Mouse (Mus musculus) CH12.LX (cell line): Measurements from ENCODE around the gene Ppp1r8. TPM values are rescaled to one million over a fixed set of nuclear protein-coding genes. Genes with fewer than 3 reads are reported as not detected.

ENCODE experiments used
- DNase-seq: peaks from one replicate; pipeline ENCODE4 v3.0.0-alpha.2; 2013; ENCODE audit errors: extremely low read depth
- H3K27ac ChIP-seq: 2 replicates; pipeline ENCODE4 v1.5.1; 2012; ENCODE audit warnings: low read depth, mild to moderate bottlenecking, control low read depth, moderate library complexity; ENCODE audit not compliant: insufficient read depth
- H3K27me3 ChIP-seq: replicated peaks from 2 replicates; pipeline ENCODE3; 2012; ENCODE audit warnings: inconsistent platforms
- H3K36me3 ChIP-seq, 2 experiments: replicated peaks in 1 of 2; 2 replicates each; pipeline versions ENCODE3 to v1.6.1; 2012; ENCODE audit warnings: inconsistent platforms in 1 of 2, low read length in 1 of 2, mild to moderate bottlenecking in 1 of 2, mixed read lengths in 1 of 2, moderate library complexity in 1 of 2; ENCODE audit not compliant: control insufficient read depth in 1 of 2, insufficient read depth in 1 of 2
- H3K4me1 ChIP-seq, 2 experiments: 2 replicates each; pipeline ENCODE4 v1.6.1; 2012; ENCODE audit warnings: inconsistent platforms in 1 of 2, moderate library complexity in 1 of 2; ENCODE audit not compliant: insufficient read depth in 2 of 2, control insufficient read depth in 1 of 2
- H3K4me2 ChIP-seq: 2 replicates; pipeline ENCODE4 v1.6.1; 2012; ENCODE audit warnings: low read depth, mild to moderate bottlenecking, control low read depth; ENCODE audit not compliant: poor library complexity, insufficient read depth, severe bottlenecking
- H3K4me3 ChIP-seq, 3 experiments: fragments of 150-350 bp in 1 of 3; sonication (generic) in 1 of 3; replicated peaks in 1 of 3; 2 replicates each; pipeline versions ENCODE3 to v1.5.1; 2011 to 2012; ENCODE audit warnings: low read depth in 2 of 3, low read length in 2 of 3, mild to moderate bottlenecking in 2 of 3, moderate library complexity in 2 of 3, control low read depth in 1 of 3, improper control_type of control experiment in 1 of 3, inconsistent platforms in 1 of 3, mixed read lengths in 1 of 3; ENCODE audit not compliant: poor library complexity in 1 of 3
- H3K79me2 ChIP-seq: replicated peaks from 2 replicates; pipeline ENCODE4 v1.6.1; 2012; ENCODE audit warnings: mild to moderate bottlenecking, moderate library complexity; ENCODE audit not compliant: control insufficient read depth, poor library complexity, insufficient read depth, severe bottlenecking; ENCODE audit errors: extremely low read depth
- H3K9ac ChIP-seq: 2 replicates; pipeline ENCODE4 v1.6.1; 2012; ENCODE audit warnings: low read depth, mild to moderate bottlenecking, control low read depth, moderate library complexity; ENCODE audit not compliant: insufficient read depth
- H3K9me3 ChIP-seq: replicated peaks from 2 replicates; pipeline ENCODE3; 2012; ENCODE audit warnings: low read length, inconsistent platforms, mixed read lengths
- BHLHE40 ChIP-seq: IDR thresholded peaks from 2 replicates; pipeline ENCODE4 v1.6.1; 2011; ENCODE audit warnings: mild to moderate bottlenecking, low read depth, low read length, improper control_type of control experiment
- CHD1 ChIP-seq: IDR thresholded peaks from 2 replicates; pipeline ENCODE4 v1.6.1; 2012; ENCODE audit warnings: low read depth, low read length, improper control_type of control experiment, inconsistent platforms
- CHD2 ChIP-seq: IDR thresholded peaks from 2 replicates; pipeline ENCODE4 v1.6.1; 2011; ENCODE audit warnings: low read length, improper control_type of control experiment
- CTCF ChIP-seq, 2 experiments: IDR thresholded peaks in 1 of 2; conservative IDR thresholded peaks in 1 of 2; 2 replicates each; pipeline ENCODE4 v1.5.1; 2011 to 2012; ENCODE audit warnings: low read depth in 2 of 2, low read length in 2 of 2, improper control_type of control experiment in 1 of 2, inconsistent platforms in 1 of 2, mild to moderate bottlenecking in 1 of 2, moderate library complexity in 1 of 2
- E2F4 ChIP-seq: IDR thresholded peaks from 2 replicates; pipeline ENCODE4 v1.6.1; 2011; ENCODE audit warnings: low read depth, low read length, improper control_type of control experiment; ENCODE audit not compliant: insufficient replicate concordance
- ELF1 ChIP-seq: IDR thresholded peaks from 2 replicates; pipeline ENCODE4 v1.6.1; 2014; ENCODE audit warnings: low read depth, mild to moderate bottlenecking, inconsistent platforms, low read length, improper control_type of control experiment
- EP300 ChIP-seq: IDR thresholded peaks from 2 replicates; pipeline ENCODE4 v1.6.1; 2011; ENCODE audit warnings: low read length, improper control_type of control experiment
- ETS1 ChIP-seq: conservative IDR thresholded peaks from 2 replicates; pipeline ENCODE4 v1.6.1; 2012; ENCODE audit warnings: low read depth, mild to moderate bottlenecking, inconsistent platforms, low read length, improper control_type of control experiment, moderate library complexity
- GABPA ChIP-seq: IDR thresholded peaks from 2 replicates; pipeline ENCODE4 v1.6.1; 2012; ENCODE audit warnings: low read depth, low read length, improper control_type of control experiment, inconsistent platforms; ENCODE audit not compliant: insufficient replicate concordance
- HCFC1 ChIP-seq: IDR thresholded peaks from 2 replicates; pipeline ENCODE4 v1.6.1; 2012; ENCODE audit warnings: low read depth, mild to moderate bottlenecking, inconsistent platforms, low read length, improper control_type of control experiment
- IRF4 ChIP-seq: IDR thresholded peaks from 2 replicates; pipeline ENCODE4 v1.6.1; 2014; ENCODE audit warnings: low read depth, mild to moderate bottlenecking, inconsistent platforms, low read length, improper control_type of control experiment
- JUN ChIP-seq: IDR thresholded peaks from 2 replicates; pipeline ENCODE4 v1.6.1; 2011; ENCODE audit warnings: low read depth, mild to moderate bottlenecking, low read length, improper control_type of control experiment, moderate library complexity; ENCODE audit not compliant: insufficient read depth
- JUND ChIP-seq: conservative IDR thresholded peaks from 2 replicates; pipeline ENCODE4 v1.6.1; 2011; ENCODE audit warnings: low read depth, low read length, improper control_type of control experiment
- KAT2A ChIP-seq: IDR thresholded peaks from 2 replicates; pipeline ENCODE4 v1.6.1; 2012; ENCODE audit warnings: low read length, improper control_type of control experiment, inconsistent platforms; ENCODE audit not compliant: insufficient replicate concordance
- MAFK ChIP-seq: IDR thresholded peaks from 2 replicates; pipeline ENCODE4 v1.6.1; 2011; ENCODE audit warnings: low read length, improper control_type of control experiment; ENCODE audit not compliant: insufficient replicate concordance
- MAX ChIP-seq: IDR thresholded peaks from 2 replicates; pipeline ENCODE4 v1.6.1; 2011; ENCODE audit warnings: low read length, improper control_type of control experiment
- MAZ ChIP-seq: IDR thresholded peaks from 2 replicates; pipeline ENCODE4 v1.6.1; 2012; ENCODE audit warnings: low read depth, mild to moderate bottlenecking, inconsistent platforms, low read length, improper control_type of control experiment, moderate library complexity
- MEF2A ChIP-seq: IDR thresholded peaks from 2 replicates; pipeline ENCODE4 v1.6.1; 2014; ENCODE audit warnings: low read depth, mild to moderate bottlenecking, inconsistent platforms, low read length, improper control_type of control experiment, borderline replicate concordance
- MXI1 ChIP-seq: IDR thresholded peaks from 2 replicates; pipeline ENCODE4 v1.6.1; 2011; ENCODE audit warnings: mild to moderate bottlenecking, low read depth, low read length, improper control_type of control experiment
- MYC ChIP-seq: IDR thresholded peaks from 2 replicates; pipeline ENCODE4 v1.6.1; 2011; ENCODE audit warnings: low read depth, mild to moderate bottlenecking, improper control_type of control experiment, low read length
- NELFE ChIP-seq: IDR thresholded peaks from 2 replicates; pipeline ENCODE4 v1.6.1; 2011; ENCODE audit warnings: low read depth, low read length, improper control_type of control experiment
- NRF1 ChIP-seq: IDR thresholded peaks from 2 replicates; pipeline ENCODE4 v1.6.1; 2014; ENCODE audit warnings: low read depth, mild to moderate bottlenecking, inconsistent platforms, low read length, improper control_type of control experiment, moderate library complexity
- PAX5 ChIP-seq: IDR thresholded peaks from 2 replicates; pipeline ENCODE4 v1.6.1; 2012; ENCODE audit warnings: low read length, inconsistent platforms, mixed read lengths
- POLR2A ChIP-seq: IDR thresholded peaks from 2 replicates; pipeline ENCODE4 v1.6.1; 2011; ENCODE audit warnings: low read depth, mild to moderate bottlenecking, improper control_type of control experiment, low read length
- POLR2AphosphoS2 ChIP-seq: IDR thresholded peaks from 2 replicates; pipeline ENCODE4 v1.6.1; 2011; ENCODE audit warnings: low read depth, low read length, improper control_type of control experiment
- RAD21 ChIP-seq: IDR thresholded peaks from 2 replicates; pipeline ENCODE4 v1.6.1; 2011; ENCODE audit warnings: low read depth, mild to moderate bottlenecking, low read length, improper control_type of control experiment, moderate library complexity
- RCOR1 ChIP-seq: conservative IDR thresholded peaks from 2 replicates; pipeline ENCODE4 v1.6.1; 2012; ENCODE audit warnings: low read depth, mild to moderate bottlenecking, inconsistent platforms, low read length, improper control_type of control experiment
- SIN3A ChIP-seq: IDR thresholded peaks from 2 replicates; pipeline ENCODE4 v1.6.1; 2012; ENCODE audit warnings: low read length, improper control_type of control experiment, inconsistent platforms
- SMC3 ChIP-seq: IDR thresholded peaks from 2 replicates; pipeline ENCODE4 v1.6.1; 2011; ENCODE audit warnings: low read depth, low read length, improper control_type of control experiment
- TBP ChIP-seq: conservative IDR thresholded peaks from 2 replicates; pipeline ENCODE4 v1.6.1; 2011; ENCODE audit warnings: low read depth, low read length, improper control_type of control experiment
- TCF12 ChIP-seq: IDR thresholded peaks from 2 replicates; pipeline ENCODE4 v1.6.1; 2014; ENCODE audit warnings: low read depth, mild to moderate bottlenecking, inconsistent platforms, low read length, improper control_type of control experiment
- UBTF ChIP-seq: IDR thresholded peaks from 2 replicates; pipeline ENCODE4 v1.6.1; 2012; ENCODE audit warnings: low read depth, mild to moderate bottlenecking, inconsistent platforms, low read length, improper control_type of control experiment, moderate library complexity
- USF1 ChIP-seq: IDR thresholded peaks from 2 replicates; pipeline ENCODE4 v1.6.1; 2014; ENCODE audit warnings: low read depth, mild to moderate bottlenecking, inconsistent platforms, low read length, improper control_type of control experiment
- USF2 ChIP-seq: conservative IDR thresholded peaks from 2 replicates; pipeline ENCODE4 v1.6.1; 2011; ENCODE audit warnings: low read depth, low read length, improper control_type of control experiment
- ZC3H11A ChIP-seq: IDR thresholded peaks from 2 replicates; pipeline ENCODE4 v1.6.1; 2012; ENCODE audit warnings: low read depth, mild to moderate bottlenecking, inconsistent platforms, low read length, improper control_type of control experiment
- ZKSCAN1 ChIP-seq: IDR thresholded peaks from 2 replicates; pipeline ENCODE4 v1.6.1; 2012; ENCODE audit warnings: low read depth, inconsistent platforms, low read length, improper control_type of control experiment, borderline replicate concordance
- ZMIZ1 ChIP-seq: IDR thresholded peaks from 2 replicates; pipeline ENCODE4 v1.6.1; 2012; ENCODE audit warnings: low read depth, mild to moderate bottlenecking, inconsistent platforms, low read length, improper control_type of control experiment
- ZNF384 ChIP-seq: IDR thresholded peaks from 2 replicates; pipeline ENCODE4 v1.6.1; 2012; ENCODE audit warnings: low read depth, low read length, improper control_type of control experiment, inconsistent platforms
- dilution Hi-C: fragments of 300-500 bp; cut with MboI; formaldehyde crosslinking; loops from 2 replicates; pipeline ENCODE4 v1.14.3; 2020; ENCODE audit warnings: low sequenced_read_pairs; ENCODE audit not compliant: extremely low pct_unique_long_range_greater_than_20kb, extremely low pct_ligation_motif_present
- in situ Hi-C: fragments of 300-500 bp; cut with MboI; formaldehyde crosslinking; loops from 3 replicates; pipeline ENCODE4 v1.14.3; 2019; ENCODE audit warnings: low sequenced_read_pairs, low pct_ligation_motif_present, low pct_unique_long_range_greater_than_20kb, mixed read lengths
- polyA plus RNA-seq: library from polyadenylated mRNA; unstranded; fragments of >175 nt; gene quantifications from 2 replicates; pipeline ENCODE4 v1.2.1, GENCODE M21; 2012; ENCODE audit warnings: low read depth; ENCODE audit not compliant: insufficient read length
- total RNA-seq, 2 experiments: library from RNA; depleted of rRNA; stranded (reverse); fragments of 300-350 nt in 1 of 2; fragments of >200 nt in 1 of 2; gene quantifications; 2 replicates each; pipeline ENCODE4 v1.2.3; 2012 to 2014

The Ppp1r8 gene
- total and polyA plus RNA-seq, 3 experiments = 89.0 to 141 (median 107) TPM

GRCm38 (mm10) chr4:132780288-132780687 lies 62.7 kb downstream of the Ppp1r8 start:
- dilution Hi-C loops (no loop called here), in situ Hi-C loops (no loop called here)
- H3K4me1 ChIP-seq = peaks cover 27 to 69% of the 10 kb centered on the region in 2 experiments
- H3K36me3 ChIP-seq = peaks cover 62 to 86% of the 10 kb centered on the region in 2 experiments
- no peaks in the 10 kb centered on the region for H3K79me2 ChIP-seq
- H3K4me2 ChIP-seq = 0 out of 2 replicates have a peak overlapping the region, but pooled peaks have one; percentile 21
- peaks cover 7% of the 10 kb centered on the region for H3K9me3 ChIP-seq
- H3K4me3 ChIP-seq = no peak overlapping the region
- no peaks in the 10 kb centered on the region for H3K27me3 ChIP-seq
- H3K27ac ChIP-seq = peak overlapping the region; percentile 82
- no peak overlapping the region for H3K9ac ChIP-seq
- peak; percentile 83 for DNase-seq
- TF ChIP-seq ETS1 (peak; percentile 50; the same call in 1 of the 2 replicates), MYC (peak; percentile 84), CTCF (conservative IDR thresholded peaks at IDR 0.05 in 1 of 2, IDR thresholded peaks at IDR 0.05 in 1 of 2; ENCODE audit: low read depth in 2 of 2, low read length in 2 of 2) (no peak), GABPA (no peak), SIN3A (0 out of 2 replicates have a peak, but pooled peaks have one; percentile 56), IRF4 (peak; percentile 89), EP300 (peak; percentile 93), MEF2A (peak; percentile 76), ZNF384 (no peak; the same call in 1 of the 2 replicates), ZMIZ1 (no peak; the same call in 1 of the 2 replicates), TBP (peak; percentile 70; the same call in 1 of the 2 replicates), JUN (no peak), CHD1 (no peak), TCF12 (peak; percentile 33; the same call in 1 of the 2 replicates), NELFE (no peak), RAD21 (no peak), E2F4 (no peak), MAX (peak; percentile 79), PAX5 (no peak), UBTF (no peak), ZKSCAN1 (no peak), BHLHE40 (peak; percentile 43), USF2 (no peak), MAZ (no peak), MAFK (0 out of 2 replicates have a peak, but pooled peaks have one; percentile 39), MXI1 (no peak), JUND (peak; percentile 16; the same call in 1 of the 2 replicates), CHD2 (peak; percentile 75), RCOR1 (no peak), POLR2AphosphoS2 (no peak; the same call in 1 of the 2 replicates), POLR2A (peak; percentile 36; the same call in 1 of the 2 replicates), ZC3H11A (no peak), SMC3 (peak; percentile 13; the same call in 1 of the 2 replicates), KAT2A (no peak), USF1 (no peak), ELF1 (no peak), HCFC1 (no peak), NRF1 (no peak)
